Mouse (Mus musculus): ENCODE measurements around the gene Creb5. TPM values are rescaled to one million over a fixed set of nuclear protein-coding genes. Genes with fewer than 3 reads are reported as not detected.

The Creb5 gene
- total RNA-seq, 1 experiment from 2014 or later = 6.3 TPM

DNA sequence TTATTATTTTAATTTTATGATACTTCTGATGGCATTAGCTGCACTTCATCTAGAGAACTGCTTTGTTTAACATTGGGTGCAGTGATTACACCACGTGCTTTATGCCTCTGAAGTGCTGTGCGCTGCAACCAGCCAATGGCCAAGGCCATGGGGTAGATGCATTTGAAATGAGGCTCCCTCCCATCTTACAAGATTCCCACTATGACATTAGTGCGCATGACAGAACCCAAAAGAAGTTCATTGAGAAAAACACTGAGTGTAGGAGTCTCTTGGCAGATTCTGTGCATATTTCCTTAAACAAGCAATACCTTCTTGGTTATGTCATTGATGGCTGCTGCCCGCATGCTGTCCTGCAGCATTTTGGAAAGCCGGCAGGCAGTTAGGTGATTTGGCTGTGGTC, 19.6 kb downstream of the Creb5 start:
- ATAC-seq (replicated peaks in 1 of 2; ENCODE audit: insufficient read depth in 1 of 2, low FRiP score in 2 of 2, low TSS enrichment in 1 of 2, low read depth in 1 of 2, poor library complexity in 2 of 2, severe bottlenecking in 2 of 2) = no peak

DNA sequence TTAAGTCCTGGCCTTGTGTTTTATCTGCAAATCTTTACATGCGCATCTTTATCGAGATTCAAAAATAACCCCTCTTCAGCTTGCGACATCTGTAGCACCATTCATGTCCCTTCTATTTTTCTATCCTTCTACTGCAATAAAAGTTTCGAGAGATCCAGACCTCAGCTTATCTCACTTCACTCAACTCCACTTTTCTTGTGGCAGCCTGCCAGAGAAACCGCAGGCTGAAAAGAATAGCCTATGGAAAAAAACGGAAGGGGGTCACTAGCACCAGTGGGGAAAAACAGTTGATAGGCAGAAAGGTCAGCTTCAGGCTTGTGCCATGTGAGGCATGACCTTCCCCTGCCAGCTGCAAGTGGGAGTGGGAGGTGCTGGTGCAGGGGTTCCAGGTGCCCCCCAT, 21.6 kb downstream of the Creb5 start:
- ATAC-seq (replicated peaks in 1 of 2; ENCODE audit: insufficient read depth in 1 of 2, low FRiP score in 2 of 2, low TSS enrichment in 1 of 2, low read depth in 1 of 2, poor library complexity in 2 of 2, severe bottlenecking in 2 of 2) = peak; percentile 58 to 69; a peak in 3 of 4 replicates

DNA sequence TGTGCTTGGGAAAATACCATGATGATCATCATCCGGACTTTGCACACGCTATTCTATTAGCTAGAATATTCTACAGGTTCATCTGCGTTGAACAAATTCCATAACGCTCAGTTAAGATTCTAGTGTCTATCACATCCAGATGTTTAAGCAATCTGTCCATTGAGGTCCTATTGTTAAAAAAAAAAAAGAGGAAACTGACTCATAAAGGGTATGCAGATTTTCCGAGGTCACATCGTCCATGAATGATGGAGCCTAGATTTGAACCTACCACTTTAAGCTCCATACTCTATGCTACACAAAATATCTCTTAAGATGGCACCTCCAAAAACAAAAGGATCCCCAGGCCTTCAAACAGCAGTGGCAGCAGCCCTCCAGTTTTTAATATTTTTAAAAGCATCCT, 26.5 kb downstream of the Creb5 start:
- no peak for ATAC-seq (replicated peaks in 1 of 2; ENCODE audit: insufficient read depth in 1 of 2, low FRiP score in 2 of 2, low TSS enrichment in 1 of 2, low read depth in 1 of 2, poor library complexity in 2 of 2, severe bottlenecking in 2 of 2)

DNA sequence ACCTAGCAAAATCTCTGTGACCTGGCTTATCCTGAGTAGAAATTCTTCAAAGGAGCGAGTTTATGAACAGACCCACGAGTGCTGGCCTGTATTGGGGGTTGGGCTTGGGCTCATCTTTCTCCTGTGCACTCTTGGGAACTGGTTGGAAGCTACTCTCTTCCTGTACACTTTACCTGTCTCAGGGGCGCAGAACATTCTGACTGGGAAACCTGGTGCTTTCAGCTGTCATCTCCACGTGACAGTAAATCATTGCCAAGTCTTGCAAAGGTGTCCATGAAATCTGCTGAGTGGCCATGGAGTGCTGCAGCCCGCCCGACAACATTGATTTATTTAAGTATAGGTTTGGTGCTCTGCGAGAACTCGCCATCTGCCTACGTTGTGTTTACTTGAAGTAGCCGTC, 27.1 kb downstream of the Creb5 start:
- ATAC-seq (replicated peaks in 1 of 2; ENCODE audit: insufficient read depth in 1 of 2, low FRiP score in 2 of 2, low TSS enrichment in 1 of 2, low read depth in 1 of 2, poor library complexity in 2 of 2, severe bottlenecking in 2 of 2) = no peak

DNA sequence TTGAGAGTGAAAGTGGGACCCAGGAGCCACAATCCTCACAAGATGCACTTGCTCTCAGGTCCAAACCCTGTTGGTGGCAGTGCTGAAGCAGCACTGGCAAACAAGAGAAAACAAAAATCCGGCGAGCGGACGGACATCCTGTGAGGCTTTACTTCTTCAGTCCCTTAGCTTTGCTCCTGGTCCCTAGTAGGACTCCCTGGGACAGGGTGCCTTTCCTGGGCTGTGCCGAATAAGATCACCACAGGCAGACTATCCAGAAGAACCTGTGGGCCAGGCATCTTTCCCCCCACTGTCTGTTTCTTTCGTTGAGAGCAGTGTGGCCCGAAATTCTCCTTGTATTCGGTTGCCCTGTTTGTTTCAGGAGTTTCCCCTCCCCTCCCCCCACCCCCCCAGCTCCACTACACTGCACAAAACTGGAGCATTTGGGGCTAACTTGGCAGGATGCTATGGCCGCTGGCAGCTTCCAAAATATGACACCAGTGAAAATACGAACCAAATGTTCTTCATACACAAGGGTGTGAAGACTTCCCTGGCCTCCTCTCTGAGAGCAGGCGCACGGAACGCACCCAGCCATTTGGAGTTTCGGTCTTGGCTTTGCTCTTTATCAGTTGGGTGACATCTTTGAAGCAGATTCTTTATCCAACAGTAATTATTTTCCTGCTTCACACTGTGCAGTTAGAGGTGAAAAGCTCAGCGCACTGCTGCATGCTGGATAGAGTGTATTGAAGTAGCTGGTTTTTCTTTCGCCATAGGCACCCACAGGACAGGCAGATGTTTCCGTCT, 32.7 kb downstream of the Creb5 start:
- no peak for ATAC-seq (replicated peaks in 1 of 2; ENCODE audit: insufficient read depth in 1 of 2, low FRiP score in 2 of 2, low TSS enrichment in 1 of 2, low read depth in 1 of 2, poor library complexity in 2 of 2, severe bottlenecking in 2 of 2)

DNA sequence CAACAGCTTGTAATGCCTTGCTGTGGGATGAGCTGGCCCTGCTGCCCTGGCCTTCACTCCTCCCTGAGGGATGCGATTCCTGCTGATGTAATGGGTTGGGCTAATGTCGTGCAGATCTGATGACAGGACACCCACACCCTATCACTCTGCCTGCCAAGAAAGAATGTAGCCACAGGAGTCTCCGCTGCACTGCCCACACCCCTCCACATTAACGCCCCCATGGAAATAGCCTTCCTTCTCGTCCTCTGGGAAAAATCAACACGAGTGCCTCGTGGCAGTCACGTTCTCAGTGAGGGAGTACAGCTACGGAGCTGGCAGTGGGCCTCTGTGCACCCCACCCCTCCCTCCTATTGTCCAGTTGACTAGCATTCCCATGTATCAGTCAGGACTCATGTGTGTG, 50.3 kb downstream of the Creb5 start:
- no peak for ATAC-seq (replicated peaks in 1 of 2; ENCODE audit: insufficient read depth in 1 of 2, low FRiP score in 2 of 2, low TSS enrichment in 1 of 2, low read depth in 1 of 2, poor library complexity in 2 of 2, severe bottlenecking in 2 of 2)

DNA sequence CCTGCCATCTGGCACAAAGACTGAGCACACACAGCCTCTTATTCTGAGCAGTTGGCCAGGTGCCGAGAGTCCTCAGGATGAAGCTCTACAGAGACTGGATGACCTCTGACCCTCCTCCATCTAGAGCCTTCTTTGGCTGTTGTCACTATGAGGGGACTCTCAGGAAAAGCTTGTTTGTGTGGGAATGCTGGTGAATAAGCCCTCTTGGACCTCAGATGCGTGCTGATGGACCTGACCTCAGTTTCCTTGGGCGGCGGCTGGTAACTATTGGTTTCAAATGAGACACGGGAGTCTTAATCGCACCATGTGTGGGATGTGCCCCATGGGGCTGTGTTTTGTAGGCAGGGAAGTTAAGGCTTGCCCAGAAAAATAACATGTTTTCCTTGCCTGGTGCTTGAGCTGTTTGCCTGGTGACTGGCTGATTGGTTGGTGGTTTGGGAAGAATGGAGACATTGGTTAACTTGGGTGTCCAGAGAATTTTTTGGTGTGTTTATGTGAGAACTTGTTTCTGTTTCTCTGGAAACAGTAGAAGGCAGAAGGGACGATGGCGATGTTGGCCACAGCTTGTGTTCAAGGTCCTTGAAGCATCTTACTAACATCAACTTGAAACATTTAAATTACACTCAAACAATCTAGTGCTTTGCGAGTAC, 65.4 kb downstream of the Creb5 start:
- no peak for ATAC-seq (replicated peaks in 1 of 2; ENCODE audit: insufficient read depth in 1 of 2, low FRiP score in 2 of 2, low TSS enrichment in 1 of 2, low read depth in 1 of 2, poor library complexity in 2 of 2, severe bottlenecking in 2 of 2)

DNA sequence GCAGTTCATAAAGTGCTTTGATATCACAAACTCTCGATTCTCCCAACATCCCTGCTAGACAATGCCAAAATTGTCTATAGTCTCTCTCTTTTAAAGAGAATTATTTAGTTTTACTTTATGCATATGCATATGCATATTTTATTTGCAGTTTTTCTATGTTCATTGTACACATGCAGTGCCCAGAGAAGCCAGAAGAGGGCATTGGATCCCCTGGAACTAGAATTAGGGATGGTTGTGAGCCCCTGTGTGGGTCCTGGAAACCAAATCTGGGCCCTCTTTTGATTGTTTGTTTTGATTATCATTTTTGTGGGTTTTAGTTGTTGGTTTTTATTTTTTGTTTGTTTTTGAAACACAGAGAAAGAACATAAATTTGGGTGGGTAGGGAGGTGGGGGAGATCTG, 69.3 kb downstream of the Creb5 start:
- no peak for ATAC-seq (replicated peaks in 1 of 2; ENCODE audit: insufficient read depth in 1 of 2, low FRiP score in 2 of 2, low TSS enrichment in 1 of 2, low read depth in 1 of 2, poor library complexity in 2 of 2, severe bottlenecking in 2 of 2)

DNA sequence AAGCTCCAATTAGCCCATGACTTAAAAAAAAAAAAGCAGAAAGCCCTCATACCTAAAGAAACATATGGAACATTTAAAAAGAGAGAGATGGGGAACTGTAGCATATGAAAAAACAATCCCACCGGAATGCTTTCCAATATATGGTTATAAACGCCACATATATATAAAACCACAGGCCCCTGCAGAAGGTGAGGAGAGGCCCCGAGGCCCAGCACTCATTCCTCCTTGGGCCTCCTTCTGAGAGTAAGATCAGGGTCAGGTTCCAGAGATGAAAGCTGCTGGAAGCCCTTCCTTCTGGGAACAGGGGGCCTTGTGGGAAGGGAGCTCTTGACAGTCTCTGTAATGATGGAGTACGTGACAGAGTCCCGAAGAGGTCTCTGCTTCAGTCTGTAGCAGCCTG, 76.5 kb downstream of the Creb5 start:
- no peak for ATAC-seq (replicated peaks in 1 of 2; ENCODE audit: insufficient read depth in 1 of 2, low FRiP score in 2 of 2, low TSS enrichment in 1 of 2, low read depth in 1 of 2, poor library complexity in 2 of 2, severe bottlenecking in 2 of 2)

DNA sequence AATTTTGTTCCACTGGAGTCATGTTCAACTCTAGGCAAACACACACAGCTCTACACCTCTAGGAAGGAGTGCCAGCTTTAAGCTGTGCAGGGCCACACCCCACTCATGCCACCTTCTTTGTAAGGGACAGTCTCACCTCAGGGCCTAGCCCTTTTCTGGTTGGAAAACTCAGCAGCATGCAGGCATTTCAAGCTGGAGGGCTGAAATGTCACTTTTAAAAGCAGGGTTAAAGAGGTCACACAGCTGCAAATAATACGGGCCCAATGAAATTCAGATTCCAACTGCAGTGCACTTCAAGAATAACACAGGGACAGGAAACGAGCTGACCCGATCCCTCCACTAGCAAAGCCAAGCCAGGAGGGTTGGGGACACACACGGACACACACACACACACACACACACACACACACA, 76.9 kb downstream of the Creb5 start:
- ATAC-seq (replicated peaks in 1 of 2; ENCODE audit: insufficient read depth in 1 of 2, low FRiP score in 2 of 2, low TSS enrichment in 1 of 2, low read depth in 1 of 2, poor library complexity in 2 of 2, severe bottlenecking in 2 of 2) = no peak

DNA sequence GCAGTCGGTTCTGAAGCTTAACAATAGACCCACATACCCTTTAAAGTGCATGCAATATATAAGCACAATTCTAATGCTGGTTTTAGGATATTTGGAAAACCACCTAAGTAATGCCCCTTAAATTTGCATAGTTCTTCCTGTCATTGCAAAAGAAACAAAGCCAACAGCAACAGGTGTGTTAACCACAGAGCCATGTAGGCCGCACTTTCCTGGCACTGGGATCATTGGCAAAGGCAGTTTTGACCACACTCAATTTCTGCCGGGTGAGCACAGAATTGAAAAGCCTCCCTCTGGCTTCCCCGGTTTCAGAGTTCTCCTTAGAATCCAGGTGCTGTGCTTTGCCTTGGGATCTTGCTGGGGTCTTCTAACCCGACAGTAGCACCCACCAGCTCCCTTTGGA, 82.1 kb downstream of the Creb5 start:
- no peak for ATAC-seq (replicated peaks in 1 of 2; ENCODE audit: insufficient read depth in 1 of 2, low FRiP score in 2 of 2, low TSS enrichment in 1 of 2, low read depth in 1 of 2, poor library complexity in 2 of 2, severe bottlenecking in 2 of 2)

DNA sequence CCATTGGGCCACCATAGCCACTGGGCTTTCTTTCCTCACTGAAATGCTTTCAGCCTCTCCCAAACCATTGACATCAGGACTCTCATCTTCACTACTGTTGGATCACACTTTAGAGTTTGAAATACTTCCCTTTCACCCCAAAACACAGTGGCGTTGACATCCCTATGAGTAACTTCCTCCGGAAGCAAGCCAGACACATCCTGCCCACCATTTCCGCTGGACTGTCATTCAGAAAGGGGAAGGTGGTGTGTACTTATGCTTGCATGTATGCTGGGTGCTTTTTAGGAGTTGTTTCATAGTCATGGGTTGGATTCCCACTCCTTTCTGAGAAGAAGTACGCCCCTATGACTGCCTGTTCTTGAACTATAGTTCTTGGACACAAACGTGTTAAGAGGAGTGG, 82.9 kb downstream of the Creb5 start:
- ATAC-seq (replicated peaks in 1 of 2; ENCODE audit: insufficient read depth in 1 of 2, low FRiP score in 2 of 2, low TSS enrichment in 1 of 2, low read depth in 1 of 2, poor library complexity in 2 of 2, severe bottlenecking in 2 of 2) = peak; percentile 90 to 97

DNA sequence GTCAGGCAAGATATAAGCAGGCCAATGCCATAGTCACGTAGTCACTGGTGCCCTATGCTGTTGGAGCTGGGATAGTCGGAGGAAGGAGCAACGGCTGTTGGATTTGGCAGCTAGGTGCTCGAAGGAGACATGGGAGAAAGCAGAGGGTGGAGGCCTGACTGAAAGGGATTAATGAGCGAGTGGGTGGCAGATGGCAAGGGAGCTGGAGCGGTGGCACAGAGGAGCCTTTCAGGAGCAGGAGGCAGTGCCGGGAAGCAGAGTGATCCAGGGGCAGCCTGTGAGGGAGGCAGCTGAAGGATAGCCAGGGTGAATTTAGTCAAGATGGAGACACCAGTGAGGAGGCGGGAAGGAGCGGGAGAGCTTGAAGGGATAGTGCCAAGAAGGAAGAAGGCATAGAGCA, 84.9 kb downstream of the Creb5 start:
- no peak for ATAC-seq (replicated peaks in 1 of 2; ENCODE audit: insufficient read depth in 1 of 2, low FRiP score in 2 of 2, low TSS enrichment in 1 of 2, low read depth in 1 of 2, poor library complexity in 2 of 2, severe bottlenecking in 2 of 2)

DNA sequence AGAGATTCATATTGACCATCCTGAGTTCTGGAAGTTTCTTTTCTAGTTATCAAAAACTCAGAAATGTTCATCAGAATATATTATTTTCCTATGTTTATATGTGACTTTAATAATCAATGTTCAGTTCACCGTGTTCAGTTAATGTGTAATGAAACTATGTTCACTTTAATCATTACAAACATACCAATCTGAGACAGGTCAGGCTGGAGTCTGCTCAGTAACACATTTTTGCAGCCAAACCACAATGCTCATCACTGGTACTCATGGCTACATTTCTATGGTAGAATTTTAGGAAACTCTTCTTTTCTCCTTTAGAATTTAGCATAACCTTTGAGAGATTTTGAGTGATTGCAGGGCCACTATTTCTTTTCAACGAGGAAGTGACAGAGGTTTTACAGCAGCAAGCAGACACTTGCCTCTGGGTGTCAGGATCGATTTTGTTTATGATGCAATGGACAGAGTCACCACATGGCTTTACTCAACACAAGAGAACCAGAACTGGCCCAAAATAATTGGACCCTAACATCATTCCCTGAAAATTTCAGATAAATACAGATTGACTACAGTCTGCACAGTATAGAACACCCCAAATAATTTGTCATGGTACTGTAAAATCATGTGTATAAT, 87.4 kb downstream of the Creb5 start:
- no peak for ATAC-seq (replicated peaks in 1 of 2; ENCODE audit: insufficient read depth in 1 of 2, low FRiP score in 2 of 2, low TSS enrichment in 1 of 2, low read depth in 1 of 2, poor library complexity in 2 of 2, severe bottlenecking in 2 of 2)

DNA sequence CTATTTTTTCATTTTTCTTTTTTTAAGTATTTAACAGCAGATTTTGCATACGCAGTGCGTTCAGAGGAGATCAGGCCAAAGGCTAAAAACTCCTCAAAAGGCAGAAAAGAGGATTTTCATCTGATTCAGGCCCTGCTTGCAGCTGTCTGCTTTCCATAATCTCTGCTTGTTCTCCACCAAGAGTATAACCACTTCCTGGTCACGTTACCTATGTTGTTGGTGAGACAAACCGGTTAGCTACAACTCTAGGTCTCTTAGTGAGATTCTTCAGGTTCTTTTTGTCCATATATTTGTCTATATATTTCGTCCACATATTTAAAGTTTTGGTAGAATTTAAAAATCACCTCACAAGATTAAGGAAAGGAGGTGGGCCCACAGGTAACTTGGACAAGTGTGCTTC, 102.2 kb downstream of the Creb5 start:
- no peak for ATAC-seq (replicated peaks in 1 of 2; ENCODE audit: insufficient read depth in 1 of 2, low FRiP score in 2 of 2, low TSS enrichment in 1 of 2, low read depth in 1 of 2, poor library complexity in 2 of 2, severe bottlenecking in 2 of 2)

DNA sequence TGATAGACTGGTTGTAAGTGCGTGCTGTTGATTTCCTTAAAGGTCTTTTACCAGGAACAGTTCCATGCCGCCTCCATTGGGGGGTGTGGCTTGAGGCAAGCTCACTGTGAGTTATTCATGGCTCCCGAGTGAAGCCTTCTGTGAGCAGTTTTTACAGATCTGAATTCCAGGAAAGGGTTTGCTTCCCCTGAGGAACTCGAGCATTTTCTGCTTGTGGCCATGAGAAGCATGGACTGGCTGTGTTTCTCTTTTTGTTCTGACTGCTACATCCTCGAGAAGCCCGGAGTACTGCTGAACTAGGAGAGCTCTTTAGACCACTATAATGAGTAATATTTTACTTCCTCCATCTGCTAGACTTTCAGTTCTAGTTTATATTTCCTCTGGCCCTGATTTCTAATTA, 103.3 kb downstream of the Creb5 start:
- peak in 1 of 2 experiments; percentile 45; a peak in 1 of 4 replicates for ATAC-seq (replicated peaks in 1 of 2; ENCODE audit: insufficient read depth in 1 of 2, low FRiP score in 2 of 2, low TSS enrichment in 1 of 2, low read depth in 1 of 2, poor library complexity in 2 of 2, severe bottlenecking in 2 of 2)

DNA sequence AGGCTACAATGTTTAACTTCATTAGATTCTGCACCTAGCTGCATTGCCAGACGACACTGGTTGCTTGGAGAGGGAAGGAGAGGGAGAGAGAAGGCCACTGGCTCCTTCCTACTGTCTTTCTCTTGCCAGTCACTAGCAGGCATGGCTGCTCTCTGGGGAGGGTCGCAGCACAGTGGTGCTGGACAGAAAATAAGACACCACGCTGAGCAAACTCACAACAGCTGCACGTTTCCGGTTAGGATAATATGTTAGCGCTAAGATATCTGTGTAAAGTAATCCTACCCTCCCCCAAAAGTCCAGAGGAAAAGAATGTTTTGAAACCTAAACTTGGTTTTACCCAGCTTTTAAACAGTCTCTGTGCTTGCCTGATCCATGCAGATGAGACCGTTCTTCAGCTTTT, 107.0 kb downstream of the Creb5 start:
- ATAC-seq (replicated peaks in 1 of 2; ENCODE audit: insufficient read depth in 1 of 2, low FRiP score in 2 of 2, low TSS enrichment in 1 of 2, low read depth in 1 of 2, poor library complexity in 2 of 2, severe bottlenecking in 2 of 2) = no peak

DNA sequence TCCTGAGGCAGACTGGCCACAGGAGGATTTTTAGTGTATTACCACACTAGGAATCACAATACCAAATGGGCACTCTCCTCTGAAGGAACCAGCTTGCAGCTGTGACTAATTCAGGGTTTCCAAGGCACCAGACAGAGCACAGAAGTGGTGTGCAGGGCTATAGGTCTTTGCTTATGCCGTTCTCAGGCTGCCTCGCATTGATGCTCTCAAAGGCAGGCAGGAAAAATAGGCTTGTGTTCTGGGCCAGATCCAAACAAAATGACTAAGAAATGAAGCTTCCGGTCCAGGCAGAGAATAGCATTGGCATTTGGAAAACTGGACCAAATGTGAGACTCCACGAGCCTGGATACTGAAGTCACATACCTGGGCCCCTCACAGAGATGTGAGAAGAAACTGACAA, 108.1 kb downstream of the Creb5 start:
- no peak for ATAC-seq (replicated peaks in 1 of 2; ENCODE audit: insufficient read depth in 1 of 2, low FRiP score in 2 of 2, low TSS enrichment in 1 of 2, low read depth in 1 of 2, poor library complexity in 2 of 2, severe bottlenecking in 2 of 2)

DNA sequence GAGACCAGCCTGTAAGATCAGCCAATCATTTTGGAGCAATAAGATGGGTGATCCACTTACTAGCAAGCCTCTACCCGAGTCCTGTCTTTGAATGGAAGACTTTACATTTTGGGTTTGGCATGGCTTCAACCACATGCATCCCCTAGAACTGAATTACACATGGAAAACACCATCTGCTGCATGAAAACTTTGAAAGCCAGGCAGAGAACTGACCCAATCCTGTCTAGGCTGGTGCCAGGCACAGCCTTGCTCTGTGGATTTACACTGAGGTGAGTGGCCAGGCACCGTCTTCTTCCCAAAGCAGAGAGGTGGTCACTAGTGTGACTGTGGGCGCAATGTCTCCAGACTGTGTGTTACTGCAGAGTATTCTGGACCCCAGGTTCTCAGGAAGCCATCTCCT, 109.4 kb downstream of the Creb5 start:
- no peak for ATAC-seq (replicated peaks in 1 of 2; ENCODE audit: insufficient read depth in 1 of 2, low FRiP score in 2 of 2, low TSS enrichment in 1 of 2, low read depth in 1 of 2, poor library complexity in 2 of 2, severe bottlenecking in 2 of 2)

Data from hematopoietic stem cell, adult 5-6 weeks (primary cell).